Mouse (Mus musculus) megakaryocyte, adult 5-6 weeks (primary cell): ENCODE measurements around the gene Irf2. TPM values are rescaled to one million over a fixed set of nuclear protein-coding genes. Genes with fewer than 3 reads are reported as not detected.

Experiments
- ATAC-seq: 2 replicates; pipeline ENCODE4 v1.8.0; 2016; ENCODE audit warnings: mild to moderate bottlenecking, inconsistent platforms; ENCODE audit not compliant: poor library complexity, severe bottlenecking
- total RNA-seq, 2 experiments: library from RNA; stranded (forward) in 1 of 2; stranded (reverse) in 1 of 2; fragments of 153-499, 151-499 nt in 1 of 2; fragments of 221-1000, 200-1000 nt in 1 of 2; gene quantifications; 2 replicates each; pipeline versions ENCODE4 v1.2.3 to v1.2.4; 2015 to 2017

Gene Irf2
- total RNA-seq, 2 experiments from 2014 or later: 37.9 to 154 TPM

DNA sequence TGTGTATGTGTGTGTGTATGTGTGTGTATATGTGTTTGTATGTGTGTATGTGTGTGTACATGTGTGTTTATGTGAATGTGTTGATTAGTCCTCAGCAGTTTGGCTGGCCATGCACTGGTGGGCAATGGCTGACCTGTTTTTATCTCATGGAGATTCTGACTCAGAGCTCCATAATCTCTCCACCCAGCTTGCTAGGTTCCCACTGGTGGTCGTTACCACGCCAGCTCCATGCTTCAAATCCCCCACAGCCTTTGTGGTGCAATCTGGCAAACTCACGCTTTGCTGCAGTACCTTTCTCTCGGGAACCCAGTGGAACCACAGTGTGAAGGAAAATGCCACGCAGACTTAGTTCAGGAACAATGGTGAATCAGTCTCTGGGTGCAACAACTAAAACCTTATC is 54.8 kb downstream of the Irf2 start:
- ATAC-seq: no peak

DNA sequence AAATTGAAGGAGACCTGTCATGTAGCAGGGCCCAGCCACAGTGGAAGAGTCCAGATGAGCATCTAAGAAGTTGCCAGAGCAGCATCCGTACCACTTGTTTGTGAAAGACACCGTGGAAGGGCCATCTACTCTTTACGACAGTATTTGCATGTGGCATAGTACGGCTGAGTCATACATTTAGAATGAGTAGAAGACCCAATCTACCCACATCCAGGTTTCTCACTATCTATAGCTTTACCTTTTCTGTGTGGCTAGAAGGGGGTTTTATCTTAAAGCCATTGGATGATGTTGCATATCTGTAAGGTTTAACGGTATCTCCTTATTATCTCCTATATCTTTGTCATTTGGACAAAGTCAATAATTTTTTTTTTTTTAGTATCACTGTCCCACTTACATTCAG is 59.7 kb downstream of the Irf2 start:
- no peak for ATAC-seq

DNA sequence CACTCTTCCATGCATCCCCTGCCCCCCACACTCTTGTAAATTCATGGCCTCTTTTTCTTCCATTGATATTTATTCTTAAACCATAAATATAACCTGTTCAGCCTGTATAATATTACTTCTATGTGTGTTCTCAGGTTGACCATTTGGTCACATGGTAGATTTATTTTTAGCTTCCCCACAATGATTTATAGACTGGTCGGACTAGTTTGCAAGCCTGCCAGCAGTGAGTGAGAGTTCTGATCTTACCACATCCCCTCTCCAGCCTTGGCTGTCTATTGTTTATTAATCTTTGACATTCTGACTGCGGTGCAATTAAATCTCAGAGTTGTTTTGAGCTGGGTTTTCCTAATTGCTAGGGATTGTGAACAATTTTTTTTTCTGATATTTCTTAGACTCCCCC is 60.2 kb downstream of the Irf2 start:
- no peak for ATAC-seq

DNA sequence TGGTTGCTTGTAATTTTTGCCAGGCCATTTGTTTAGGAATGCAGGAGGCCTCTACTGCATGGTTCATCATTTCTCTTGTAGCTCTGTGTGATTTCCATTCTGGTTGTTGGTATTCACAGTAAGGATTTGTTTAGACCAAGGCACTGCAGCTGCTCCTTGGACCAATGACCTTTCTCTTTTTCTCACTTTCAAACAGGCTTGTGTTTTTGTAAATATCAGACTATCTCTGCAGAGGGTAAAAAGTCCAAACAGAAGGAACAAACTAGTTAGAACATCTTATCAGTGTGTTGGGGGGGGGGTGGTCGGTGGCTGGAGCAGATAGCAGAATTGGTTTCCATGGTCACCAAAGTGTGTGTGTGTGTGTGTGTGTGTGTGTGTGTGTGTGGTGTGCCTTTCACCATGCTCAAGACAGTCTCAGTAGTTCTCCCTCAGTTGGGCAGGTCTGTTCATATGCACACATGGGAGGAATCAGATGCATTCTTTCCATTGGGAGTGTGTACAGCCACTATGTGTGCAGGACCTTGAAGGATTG is 61.7 kb downstream of the Irf2 start:
- no peak for ATAC-seq

DNA sequence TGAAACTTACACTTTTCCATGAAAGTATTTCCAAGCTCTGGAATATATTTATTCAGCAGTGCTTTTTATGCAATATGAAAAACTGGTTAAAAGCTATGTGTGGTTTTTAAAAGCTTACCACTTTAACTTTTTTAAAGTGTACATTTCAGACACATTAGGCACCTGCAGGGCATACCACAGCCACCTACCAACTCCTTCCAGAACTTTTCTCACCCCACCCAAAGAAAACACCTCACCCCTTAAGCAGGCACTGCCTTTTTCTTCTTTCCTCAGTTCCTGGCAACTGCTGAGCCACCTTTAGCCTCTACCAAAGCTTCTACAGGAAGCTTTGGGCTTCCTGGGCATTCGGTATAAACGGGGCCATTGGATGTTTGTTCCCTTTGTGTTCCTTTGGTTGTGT is 62.5 kb downstream of the Irf2 start:
- no peak for ATAC-seq

DNA sequence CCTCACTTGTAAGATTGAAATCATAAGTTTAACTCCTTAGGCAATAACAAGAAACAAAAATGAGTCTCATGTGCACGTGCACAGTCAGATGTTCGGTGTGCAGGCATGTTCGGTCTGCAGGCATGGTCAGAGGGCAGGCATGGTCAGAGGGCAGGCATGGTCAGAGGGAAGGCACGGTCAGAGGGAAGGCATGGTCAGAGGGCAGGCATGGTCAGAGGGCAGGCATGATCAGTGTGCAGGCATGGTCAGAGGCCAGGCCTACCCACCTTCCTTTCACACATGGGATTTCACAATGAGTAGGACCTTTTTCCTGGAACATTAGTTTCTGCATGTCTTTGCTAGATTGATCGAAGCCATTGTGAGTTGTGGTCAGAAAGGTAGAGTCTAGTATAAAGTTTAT is 65.2 kb downstream of the Irf2 start:
- ATAC-seq: no peak

DNA sequence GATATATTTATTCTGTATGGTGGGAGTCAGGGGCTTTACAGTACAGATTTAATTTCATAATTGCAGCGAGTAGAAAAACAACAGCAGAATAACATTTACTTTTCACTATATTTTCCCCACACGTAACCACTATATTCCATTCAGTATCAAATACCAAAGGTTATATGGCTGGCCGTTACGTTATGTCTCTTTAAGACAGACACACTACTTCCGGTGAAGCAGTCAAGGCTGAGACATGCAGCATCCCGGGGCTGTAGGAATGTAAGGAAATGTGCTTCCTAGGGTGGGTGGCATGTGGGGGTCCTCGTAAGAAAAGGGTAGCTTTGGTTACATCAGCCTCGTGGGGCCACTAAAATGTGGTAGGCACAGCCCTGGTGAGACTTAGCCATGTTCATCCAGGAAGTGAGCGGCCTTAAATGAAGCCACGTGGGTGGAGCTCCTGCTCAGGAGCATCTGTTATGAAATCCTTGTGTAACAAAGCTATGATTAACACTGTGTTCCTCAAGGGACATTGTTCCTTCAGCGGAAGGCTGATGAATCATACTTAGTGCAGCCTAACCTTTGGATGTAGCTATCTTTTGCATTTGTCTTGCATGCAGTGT is 71.6 kb downstream of the Irf2 start:
- peak; percentile 99 for ATAC-seq

DNA sequence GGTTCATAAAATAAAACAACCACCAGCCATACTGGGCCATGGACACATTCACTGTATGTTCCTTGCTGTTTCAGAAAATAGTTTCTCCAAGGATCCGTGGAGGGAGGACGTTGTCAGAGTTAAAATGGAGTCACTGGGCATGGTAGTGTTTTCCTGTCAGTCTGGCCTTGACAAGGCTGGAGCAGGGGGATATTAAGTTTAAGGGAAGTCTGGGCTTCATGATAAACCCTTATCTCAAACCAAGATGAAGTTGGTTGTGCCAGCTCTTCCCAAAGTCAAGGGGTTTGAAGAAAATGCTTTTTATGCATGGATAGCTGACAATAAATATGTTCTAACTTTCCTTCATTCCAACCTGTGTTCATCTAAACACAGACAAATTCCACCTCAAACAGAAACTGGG is 72.4 kb downstream of the Irf2 start:
- no peak for ATAC-seq

DNA sequence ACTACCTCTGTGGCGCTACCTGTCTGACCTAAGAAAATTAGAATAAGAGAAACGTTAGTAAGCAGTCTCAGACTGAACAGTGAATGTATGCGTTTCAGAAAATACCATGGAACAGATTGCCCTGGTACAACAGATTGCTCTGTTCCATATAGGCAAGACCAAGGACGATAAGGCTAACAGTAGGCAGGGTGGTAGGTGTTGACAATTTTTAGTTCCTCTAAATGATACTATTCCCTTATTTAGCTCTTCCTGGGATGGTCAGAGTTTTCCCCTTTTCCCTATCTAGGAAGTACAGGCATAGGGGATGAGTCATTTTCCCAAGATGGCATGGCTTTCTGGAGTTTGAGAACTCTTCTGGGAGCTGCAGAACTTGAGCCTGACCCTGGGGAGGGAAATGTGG is 73.4 kb downstream of the Irf2 start:
- no peak for ATAC-seq

DNA sequence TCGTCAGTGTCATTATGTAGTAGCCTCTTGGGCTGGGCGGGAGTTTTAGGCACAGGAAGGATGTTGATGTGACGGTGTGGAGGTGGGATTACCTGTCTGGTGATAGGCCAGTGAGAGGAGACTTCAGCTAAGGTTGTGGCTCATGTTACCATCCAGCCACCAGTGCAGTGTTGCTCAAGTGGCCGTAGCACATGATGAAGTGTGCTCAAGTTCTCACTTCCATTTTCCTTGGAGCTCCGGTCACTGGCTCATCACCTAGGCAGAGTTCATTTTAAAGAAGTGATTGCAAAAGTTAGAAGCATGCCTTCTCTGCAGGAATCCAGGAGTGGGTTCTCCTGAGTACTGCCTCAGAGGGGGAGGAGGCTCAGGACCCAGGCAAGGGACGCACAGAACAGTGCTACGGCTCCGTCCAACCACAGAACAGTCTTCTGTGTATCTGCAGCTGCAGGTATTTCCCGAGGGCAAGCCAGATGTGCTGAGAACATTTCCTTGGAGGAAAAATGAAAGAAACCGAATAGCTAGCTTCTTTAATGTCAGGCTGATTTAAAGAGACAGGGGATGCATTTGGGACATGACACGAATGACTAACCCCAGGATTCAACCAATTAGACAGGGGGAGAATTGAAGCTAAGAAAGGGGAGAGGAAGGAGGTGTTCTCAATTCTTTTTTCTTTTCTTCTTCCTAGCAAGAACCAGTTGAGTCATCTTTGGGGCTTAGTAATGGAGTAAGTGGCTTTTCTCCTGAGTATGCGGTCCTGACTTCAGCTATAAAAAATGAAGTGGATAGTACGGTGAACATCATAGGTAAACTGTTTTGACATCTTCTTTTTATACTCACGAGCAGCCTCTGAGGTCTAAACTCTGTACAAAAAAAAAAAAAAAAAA is 78.8 kb downstream of the Irf2 start:
- peak; percentile 93 for ATAC-seq

DNA sequence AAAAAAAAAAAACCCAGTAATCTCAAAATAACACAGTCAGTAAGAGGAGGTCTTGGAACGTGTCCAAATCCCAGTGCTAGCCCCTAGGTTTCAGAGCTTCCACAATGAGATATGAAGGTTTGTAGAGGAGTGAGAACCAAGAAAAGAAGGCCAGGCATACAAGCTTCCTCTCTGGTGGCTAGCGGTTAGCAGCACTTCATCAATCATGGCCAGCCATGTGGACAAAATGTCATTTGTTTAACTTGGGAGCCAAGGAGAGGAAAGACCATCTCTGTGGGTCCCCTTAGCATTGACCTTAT is 79.4 kb downstream of the Irf2 start:
- no peak for ATAC-seq

DNA sequence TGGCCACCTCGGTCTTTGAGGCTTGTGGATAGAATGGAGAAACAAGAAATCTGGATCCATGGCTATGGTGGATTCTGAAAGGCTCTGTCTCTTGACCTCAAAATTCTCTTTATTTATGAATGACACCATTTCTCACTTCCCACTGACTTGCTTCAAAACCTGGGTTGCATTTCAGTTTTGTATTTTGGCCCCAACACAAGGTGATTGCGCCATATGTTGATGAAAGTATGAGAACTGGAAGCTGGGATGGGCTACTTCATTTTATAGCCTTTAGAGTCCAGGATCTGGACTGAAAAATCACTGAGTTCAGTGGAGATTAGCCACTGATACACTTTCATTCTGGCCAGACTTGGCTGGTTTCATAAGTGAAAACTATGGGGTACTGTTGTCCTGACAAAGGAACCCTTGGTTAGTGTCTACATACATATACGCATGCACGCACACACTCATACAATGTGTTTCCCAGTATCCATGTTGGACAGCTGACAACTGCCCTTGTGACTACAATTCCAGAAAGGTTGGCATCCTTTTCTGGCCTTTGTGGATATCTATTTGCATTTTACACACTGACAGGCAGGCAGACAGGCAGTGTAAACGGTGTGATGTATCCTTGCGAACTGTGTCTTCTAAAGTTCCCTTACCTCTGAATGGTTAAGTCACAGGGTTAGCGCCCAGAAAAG is 89.3 kb downstream of the Irf2 start:
- peak; percentile 70 for ATAC-seq

DNA sequence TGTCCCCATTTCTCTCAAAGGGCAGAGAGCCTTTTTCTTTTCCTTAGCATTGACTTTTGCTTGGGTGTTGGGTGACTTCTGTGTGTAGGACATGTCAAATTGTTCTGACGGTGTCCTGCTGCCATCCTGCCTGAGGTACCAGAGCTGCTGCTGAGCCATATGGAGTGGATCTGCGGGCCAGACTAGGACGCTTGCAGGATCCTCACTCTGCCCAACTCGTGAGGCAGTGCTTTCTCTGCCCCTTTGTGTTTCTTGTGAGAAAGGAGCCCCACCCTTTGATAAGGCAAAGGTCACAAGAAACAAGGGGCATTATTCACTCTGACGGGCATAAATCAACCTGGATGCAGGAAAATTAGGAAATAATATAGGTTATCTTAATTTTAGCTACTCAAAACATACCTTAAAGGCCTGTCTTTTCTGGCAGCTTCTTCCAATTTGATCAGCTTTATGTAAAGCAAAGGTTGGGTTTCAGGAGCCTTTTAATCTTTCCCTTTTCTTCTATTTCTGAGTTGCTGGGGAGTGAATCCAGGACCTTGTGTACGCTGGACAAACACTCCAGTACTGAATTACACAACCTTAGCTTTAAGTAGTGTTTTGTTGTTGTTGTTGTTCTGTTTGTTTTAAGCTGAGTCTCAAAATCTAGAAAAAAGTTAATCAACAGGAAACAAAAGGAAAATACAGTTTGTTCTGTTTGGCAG is 90.0 kb downstream of the Irf2 start:
- ATAC-seq: no peak

DNA sequence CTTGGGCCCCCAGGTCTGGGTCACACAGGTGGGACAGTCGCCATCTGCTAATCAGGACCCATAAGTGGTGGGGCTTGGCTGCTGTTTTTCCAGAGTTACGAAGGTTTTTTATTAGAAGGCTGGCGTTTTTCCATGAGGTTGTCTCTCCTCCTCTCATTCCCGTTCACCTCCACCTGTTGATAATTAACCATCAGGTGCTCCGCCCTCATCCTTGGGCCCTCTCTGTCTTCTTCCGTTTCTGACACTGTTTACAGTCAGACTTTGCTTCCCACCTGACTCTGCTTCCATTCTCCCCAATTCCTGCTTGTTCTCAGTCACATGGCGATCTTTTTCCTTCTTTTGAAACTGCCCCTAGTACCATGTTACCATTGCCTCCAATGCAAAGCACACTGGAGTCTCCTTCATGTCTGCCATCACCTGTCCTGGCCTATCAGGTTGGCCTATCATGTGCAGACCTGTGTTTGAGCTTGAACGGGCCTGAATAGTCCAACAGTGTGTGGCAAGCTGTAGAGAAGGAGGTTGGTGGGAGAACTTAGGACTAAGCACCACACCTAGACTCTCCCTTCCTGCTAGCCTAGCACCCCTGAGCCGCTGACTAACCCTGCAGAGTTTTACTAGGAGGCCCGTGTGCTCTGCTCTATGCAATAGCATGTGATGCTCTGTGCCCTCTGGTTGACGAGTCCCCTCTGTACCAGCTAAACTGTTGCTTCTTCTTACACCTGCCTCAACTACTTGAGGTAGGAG is 90.8 kb downstream of the Irf2 start:
- ATAC-seq: no peak

DNA sequence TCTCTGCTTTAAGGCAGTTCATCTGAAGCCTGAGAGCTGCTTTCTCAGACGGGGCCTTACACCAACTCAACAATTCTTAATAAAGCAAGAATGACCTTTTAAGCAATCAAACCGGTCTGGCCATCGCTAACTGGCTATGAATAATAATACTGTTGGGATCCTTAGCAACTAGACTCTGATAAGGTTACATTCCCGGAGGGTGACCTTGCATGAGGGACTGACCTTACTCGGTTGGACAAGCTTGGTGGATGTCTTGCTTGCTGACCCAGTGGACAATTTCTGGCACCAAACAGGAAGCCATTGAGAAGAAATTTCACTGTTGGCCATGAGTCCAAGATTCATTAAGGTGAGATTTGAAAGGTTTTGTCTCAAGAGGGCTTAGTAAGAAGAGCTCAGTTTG is 92.4 kb downstream of the Irf2 start:
- ATAC-seq: no peak

DNA sequence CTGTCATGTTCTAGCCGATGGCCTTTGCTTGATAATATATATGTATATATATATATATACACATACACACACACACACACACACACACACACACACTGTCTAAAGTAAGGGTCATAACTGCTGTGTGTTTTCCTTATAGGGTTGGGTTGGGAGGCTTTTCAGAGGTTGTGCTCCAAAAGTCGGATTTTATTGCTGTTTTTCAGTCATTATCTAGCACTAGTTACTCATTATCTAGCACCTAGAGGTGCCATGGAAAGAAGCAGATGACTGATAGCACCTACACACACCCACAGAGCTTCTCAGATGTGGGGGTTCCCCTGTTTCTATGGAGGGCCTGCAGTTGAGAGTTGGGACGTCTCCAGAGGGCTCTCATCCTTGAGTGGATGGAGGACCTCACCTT is 92.9 kb downstream of the Irf2 start:
- no peak for ATAC-seq

DNA sequence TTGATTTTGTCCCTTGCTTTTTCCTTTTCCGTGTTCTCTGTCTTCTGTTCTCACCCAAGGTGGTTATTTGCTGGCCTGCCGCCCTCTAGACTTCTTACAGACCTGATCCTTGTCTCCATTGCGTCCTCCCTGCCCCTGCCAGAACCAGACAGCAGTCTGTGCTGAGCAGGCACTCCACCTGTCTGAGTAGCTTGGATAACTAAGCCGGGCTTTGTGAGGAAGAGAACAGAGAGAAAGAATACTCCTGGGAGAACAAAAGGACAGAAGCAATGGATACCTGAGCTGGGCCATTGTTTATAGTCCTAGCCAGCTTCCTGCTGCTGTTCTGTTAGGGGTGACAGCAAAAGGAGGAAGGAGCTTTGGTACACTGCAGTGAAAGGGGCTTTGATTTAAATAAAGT is 94.2 kb downstream of the Irf2 start:
- ATAC-seq: no peak

DNA sequence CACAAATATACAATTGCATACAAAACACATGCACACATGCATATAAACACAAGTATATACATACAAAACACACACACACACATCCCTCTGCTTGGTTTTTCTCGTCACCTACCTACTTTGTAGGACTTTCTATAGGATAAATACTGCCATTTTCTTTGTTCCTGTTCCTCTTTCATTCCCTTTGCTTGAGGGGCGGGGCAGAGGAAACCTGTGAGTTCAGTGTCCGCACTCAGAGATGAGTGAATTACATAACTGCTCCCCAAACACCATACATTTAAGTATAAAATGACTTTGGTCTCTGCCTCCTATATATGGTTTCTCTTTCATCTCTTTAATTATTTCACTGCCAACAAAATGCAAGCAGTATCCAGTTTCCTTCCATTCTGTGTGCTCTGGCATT is 94.9 kb downstream of the Irf2 start:
- peak; percentile 83 for ATAC-seq

DNA sequence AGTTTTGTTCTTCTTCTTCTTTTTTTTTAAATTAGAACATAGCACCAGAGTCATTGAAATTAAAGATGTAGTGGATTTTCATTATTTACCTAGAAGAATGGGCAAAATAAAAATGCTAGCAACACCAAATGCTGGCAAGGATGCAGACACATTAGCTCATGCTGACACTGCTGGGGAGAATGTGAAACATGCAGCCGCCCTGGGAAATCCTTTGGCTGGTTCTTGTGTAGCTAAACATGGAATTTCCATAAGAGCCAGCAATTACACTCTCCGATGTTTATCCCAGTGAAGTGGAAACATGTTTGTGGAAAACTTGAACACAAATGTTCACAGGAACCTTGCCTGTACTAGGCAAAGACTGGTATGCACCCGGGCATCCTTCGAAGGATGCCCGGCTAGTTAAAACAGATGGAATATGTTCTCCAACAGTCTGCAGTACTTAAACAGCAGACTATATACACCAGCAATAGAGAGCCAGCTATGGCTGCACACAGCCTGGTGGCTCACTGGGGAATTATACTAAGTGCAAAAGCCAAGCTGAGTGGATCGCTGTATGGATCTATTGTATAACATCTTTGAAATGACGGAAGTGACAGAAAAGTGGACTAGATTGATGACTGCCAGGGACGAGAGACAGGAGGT is 96.6 kb downstream of the Irf2 start:
- ATAC-seq: no peak

DNA sequence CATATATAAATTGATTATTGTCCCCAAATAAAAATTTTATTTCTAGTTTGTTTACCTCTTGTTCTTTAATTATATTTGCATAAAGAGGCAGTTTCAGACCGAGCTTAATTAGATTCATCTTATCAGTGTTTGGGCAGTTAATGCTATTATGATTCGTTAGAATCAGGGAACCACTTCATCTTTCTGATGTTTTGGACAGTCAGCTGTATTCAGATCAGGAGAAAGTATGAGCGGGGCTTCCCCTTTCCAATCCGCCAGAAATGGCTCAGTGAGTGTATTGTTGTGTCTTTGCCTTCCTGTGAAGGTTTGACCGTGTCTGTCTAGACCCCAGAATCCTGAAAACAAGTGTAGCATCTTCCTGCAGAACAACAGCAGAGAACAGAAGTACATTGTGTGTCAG is 97.4 kb downstream of the Irf2 start:
- ATAC-seq: no peak
